Comparison of ENCODE assay signal across 16 mouse cellular contexts in genomic region chr1:144013913-144014312, GRCm38 (mm10).
"Had no signal": no experiment of that assay in that cellular context is flagged by ENCODE, and none has a peak within 500 bp of the region (broad histone marks: within the 10 kb centered on the region; RNA-seq: fewer than 3 reads in every experiment).

No protein-coding gene starts in this region.

- H3K9ac ChIP-seq: neural tube, embryonic 13.5 days; neural tube, embryonic 15.5 days; stomach, embryonic 15.5 days had no signal

- H3K4me1 ChIP-seq: neural tube, embryonic 13.5 days; neural tube, embryonic 15.5 days; stomach, embryonic 15.5 days had no signal

- H3K36me3 ChIP-seq: neural tube, embryonic 13.5 days; neural tube, embryonic 15.5 days; stomach, embryonic 15.5 days had no signal

- H3K27ac ChIP-seq: neural tube, embryonic 13.5 days; neural tube, embryonic 15.5 days; stomach, embryonic 15.5 days; stomach, postnatal 0 days had no signal

- DNase-seq: retina, postnatal 1 day; right cerebral cortex, adult 18-20 months; right cerebral cortex, postnatal 14 days; right cerebral cortex, postnatal 25 days; right cerebral cortex, postnatal 4 days; spleen, adult 18-20 months; thymus, adult 18-20 months; thymus, adult 2 months; thymus, postnatal 14 days; thymus, postnatal 25 days; thymus, postnatal 36 days; thymus, postnatal 4 days had no signal

- H3K9me3 ChIP-seq: neural tube, embryonic 13.5 days; neural tube, embryonic 15.5 days; stomach, embryonic 15.5 days had no signal

- H3K4me3 ChIP-seq: neural tube, embryonic 13.5 days; neural tube, embryonic 15.5 days; stomach, embryonic 15.5 days had no signal

- H3K27me3 ChIP-seq: neural tube, embryonic 13.5 days; neural tube, embryonic 15.5 days; stomach, embryonic 15.5 days had no signal

- H3K4me2 ChIP-seq: neural tube, embryonic 13.5 days; neural tube, embryonic 15.5 days; stomach, embryonic 15.5 days had no signal
